Comparison of ENCODE assay signal across 28 mouse cellular contexts in genomic region chr2:167508569-167508968, GRCm38 (mm10). TPM values are rescaled to one million over a fixed set of nuclear protein-coding genes. Genes with fewer than 3 reads are reported as not detected.
"Had no signal": no experiment of that assay in that cellular context is flagged by ENCODE, and none has a peak within 500 bp of the region (broad histone marks: within the 10 kb centered on the region; RNA-seq: fewer than 3 reads in every experiment).

No protein-coding gene starts in this region.

- DNase-seq: gastrocnemius, postnatal 10 days; gastrocnemius, postnatal 25 days; heart, adult 2 months; heart, postnatal 14 days; heart, postnatal 4 days; kidney, adult 18-20 months; kidney, adult 8-10 months; kidney, postnatal 10 days; kidney, postnatal 4 days; layer of hippocampus, adult 9-11 months; layer of hippocampus, postnatal 36 days; left cerebral cortex, postnatal 4 days had no signal

- H3K4me3 ChIP-seq: heart, adult 2 months; heart, embryonic 13.5 days; heart, embryonic 15.5 days; hindbrain, embryonic 10.5 days; hindbrain, embryonic 12.5 days; intestine, embryonic 15.5 days; layer of hippocampus, adult 2 months; limb, embryonic 13.5 days; limb, embryonic 15.5 days; liver, embryonic 12.5 days had no signal

- H3K27ac ChIP-seq: heart, adult 2 months; heart, embryonic 15.5 days; hindbrain, embryonic 10.5 days; hindbrain, embryonic 12.5 days; hindbrain, embryonic 14.5 days; intestine, embryonic 15.5 days; layer of hippocampus, adult 2 months; limb, embryonic 13.5 days; limb, embryonic 15.5 days; liver, embryonic 12.5 days; liver, embryonic 14.5 days had no signal

- H3K27me3 ChIP-seq: heart, embryonic 13.5 days; heart, embryonic 15.5 days; hindbrain, embryonic 12.5 days; intestine, embryonic 15.5 days; limb, embryonic 13.5 days; limb, embryonic 15.5 days; liver, embryonic 12.5 days had no signal

- H3K9me3 ChIP-seq: heart, embryonic 13.5 days; heart, embryonic 15.5 days; hindbrain, embryonic 10.5 days; hindbrain, embryonic 12.5 days; intestine, embryonic 15.5 days; limb, embryonic 13.5 days; limb, embryonic 15.5 days; liver, embryonic 12.5 days had no signal

- H3K4me2 ChIP-seq: heart, embryonic 11.5 days; heart, embryonic 13.5 days; heart, embryonic 15.5 days; hindbrain, embryonic 12.5 days; hindbrain, embryonic 14.5 days; intestine, embryonic 15.5 days; limb, embryonic 13.5 days; limb, embryonic 15.5 days; liver, embryonic 12.5 days had no signal

- ATAC-seq: hindbrain, embryonic 16.5 days; inflammation-experienced regulatory T-cells, adult 6 months; intestine, embryonic 15.5 days; intestine, postnatal 0 days; liver, embryonic 12.5 days had no signal

- H3K9ac ChIP-seq: heart, embryonic 13.5 days; heart, embryonic 15.5 days; hindbrain, embryonic 12.5 days; hindbrain, embryonic 14.5 days; intestine, embryonic 15.5 days; limb, embryonic 13.5 days; limb, embryonic 15.5 days; liver, embryonic 14.5 days had no signal

RNA-seq across cellular contexts. Expression of gene Snai1, which starts 29.4 kb away (rescaled TPM):
- total RNA-seq: granulocyte monocyte progenitor cell, adult 5-6 weeks had no signal
- polyA plus RNA-seq: inflammation-experienced regulatory T-cells, adult 6 months had no signal
